Mouse (Mus musculus): ENCODE results near the gene Vmn1r112. TPM values are rescaled to one million over a fixed set of nuclear protein-coding genes. Genes with fewer than 3 reads are reported as not detected.
"Not testable (repeated sequence)": the region's sequence is repeated elsewhere in the genome, so short reads cannot be mapped to it uniquely, and the experiment has no call there.

Gene Vmn1r112
- polyA plus RNA-seq (2014; fragmentation: Nextera tagmentation; extraction: Ambion mirVana) = not detected in 2 replicates

GRCm38 (mm10) chr7:20770885-20771284 is at the start of gene Vmn1r112:
Gene Vmn1r112, plus strand, starts transcription at chr7:20771185.
- not testable (repeated sequence) for H3K9ac ChIP-seq (ENCODE audit: low read length); H3K36me3 ChIP-seq (ENCODE audit: control insufficient read depth, insufficient read depth, low read length); H3K9me3 ChIP-seq (replicated peaks; ENCODE audit: control insufficient read depth, low read length); H3K4me3 ChIP-seq (ENCODE audit: low read depth, low read length); H3K27ac ChIP-seq (ENCODE audit: low read depth, low read length); DNase-seq (ENCODE audit: low spot score); ATAC-seq; H3K27me3 ChIP-seq (replicated peaks; ENCODE audit: control insufficient read depth, insufficient read depth, low read length); H3K4me2 ChIP-seq (ENCODE audit: low read length); H3K4me1 ChIP-seq (ENCODE audit: control insufficient read depth, insufficient read depth, low read length)
- WGBS = no CpG with 5 or more reads among the region's 3 CpGs

GRCm38 (mm10) chr7:20730524-20730923 is 40.5 kb upstream of the Vmn1r112 start, which contains the start of gene Gm10668:
Gene Gm10668, minus strand, starts transcription at chr7:20730624.
- H3K9ac ChIP-seq (ENCODE audit: low read length); H3K27me3 ChIP-seq (replicated peaks; ENCODE audit: control insufficient read depth, insufficient read depth, low read length); H3K27ac ChIP-seq (ENCODE audit: low read depth, low read length); ATAC-seq; H3K9me3 ChIP-seq (replicated peaks; ENCODE audit: control insufficient read depth, low read length); H3K4me2 ChIP-seq (ENCODE audit: low read length); DNase-seq (ENCODE audit: low spot score); H3K36me3 ChIP-seq (ENCODE audit: control insufficient read depth, insufficient read depth, low read length); H3K4me1 ChIP-seq (ENCODE audit: control insufficient read depth, insufficient read depth, low read length); H3K4me3 ChIP-seq (ENCODE audit: low read depth, low read length): not testable (repeated sequence)
- no CpG with 5 or more reads among the region's 1 CpGs for WGBS

- H3K9ac ChIP-seq (ENCODE audit: low read length); ATAC-seq; H3K36me3 ChIP-seq (ENCODE audit: control insufficient read depth, insufficient read depth, low read length); H3K4me2 ChIP-seq (ENCODE audit: low read length); H3K4me3 ChIP-seq (ENCODE audit: low read depth, low read length); H3K27me3 ChIP-seq (replicated peaks; ENCODE audit: control insufficient read depth, insufficient read depth, low read length); H3K4me1 ChIP-seq (ENCODE audit: control insufficient read depth, insufficient read depth, low read length); H3K27ac ChIP-seq (ENCODE audit: low read depth, low read length); H3K9me3 ChIP-seq (replicated peaks; ENCODE audit: control insufficient read depth, low read length); DNase-seq (ENCODE audit: low spot score): not testable (repeated sequence)
- WGBS = 64% methylated on average over 2 of the region's 2 CpGs
Observed at GRCm38 (mm10) chr7:20786985-20787384, 16.0 kb downstream of the Vmn1r112 start, which contains the start of gene Vmn1r113. Gene Vmn1r113, plus strand, starts transcription at chr7:20787285.

GRCm38 (mm10) chr7:20812086-20812485 is 41.1 kb downstream of the Vmn1r112 start, which contains the start of gene Vmn1r114:
Gene Vmn1r114, minus strand, starts transcription at chr7:20812186.
- H3K27ac ChIP-seq (ENCODE audit: low read depth, low read length); ATAC-seq; H3K9me3 ChIP-seq (replicated peaks; ENCODE audit: control insufficient read depth, low read length); H3K4me3 ChIP-seq (ENCODE audit: low read depth, low read length); DNase-seq (ENCODE audit: low spot score); H3K27me3 ChIP-seq (replicated peaks; ENCODE audit: control insufficient read depth, insufficient read depth, low read length); H3K36me3 ChIP-seq (ENCODE audit: control insufficient read depth, insufficient read depth, low read length); H3K9ac ChIP-seq (ENCODE audit: low read length); H3K4me1 ChIP-seq (ENCODE audit: control insufficient read depth, insufficient read depth, low read length); H3K4me2 ChIP-seq (ENCODE audit: low read length): not testable (repeated sequence)
- no CpG with 5 or more reads among the region's 5 CpGs for WGBS

Other genes starting within 250 kb of the Vmn1r112 start
- gene Vmn1r104, start 237.3 kb upstream of the Vmn1r112 start, polyA plus RNA-seq (2014; fragmentation: Nextera tagmentation; extraction: Ambion mirVana) = not detected in 2 replicates
- gene Gm5726, start 225.4 kb upstream of the Vmn1r112 start, polyA plus RNA-seq (2014; fragmentation: Nextera tagmentation; extraction: Ambion mirVana) = not detected in 2 replicates
- gene Gm4141, start 194.9 kb upstream of the Vmn1r112 start, polyA plus RNA-seq (2014; fragmentation: Nextera tagmentation; extraction: Ambion mirVana) = not detected in 2 replicates
- not detected in 2 replicates for gene Gm4513, start 172.2 kb upstream of the Vmn1r112 start, polyA plus RNA-seq (2014; fragmentation: Nextera tagmentation; extraction: Ambion mirVana)
- gene Vmn1r107, start 102.3 kb upstream of the Vmn1r112 start, polyA plus RNA-seq (2014; fragmentation: Nextera tagmentation; extraction: Ambion mirVana) = not detected in 2 replicates
- not detected in 2 replicates for gene Vmn1r111, start 68.0 kb upstream of the Vmn1r112 start, polyA plus RNA-seq (2014; fragmentation: Nextera tagmentation; extraction: Ambion mirVana)
- not detected in 2 replicates for gene Gm10668, start 40.6 kb upstream of the Vmn1r112 start, polyA plus RNA-seq (2014; fragmentation: Nextera tagmentation; extraction: Ambion mirVana)
- not detected in 2 replicates for gene Vmn1r113, start 16.1 kb downstream of the Vmn1r112 start, polyA plus RNA-seq (2014; fragmentation: Nextera tagmentation; extraction: Ambion mirVana)
- gene Vmn1r114, start 41.0 kb downstream of the Vmn1r112 start, polyA plus RNA-seq (2014; fragmentation: Nextera tagmentation; extraction: Ambion mirVana) = not detected in 2 replicates
- not detected in 2 replicates for gene Vmn1r115, start 73.8 kb downstream of the Vmn1r112 start, polyA plus RNA-seq (2014; fragmentation: Nextera tagmentation; extraction: Ambion mirVana)
- not detected in 2 replicates for gene Vmn1r116, start 101.1 kb downstream of the Vmn1r112 start, polyA plus RNA-seq (2014; fragmentation: Nextera tagmentation; extraction: Ambion mirVana)
- not detected in 2 replicates for gene Vmn1r117, start 112.9 kb downstream of the Vmn1r112 start, polyA plus RNA-seq (2014; fragmentation: Nextera tagmentation; extraction: Ambion mirVana)
- gene Vmn1r118, start 141.2 kb downstream of the Vmn1r112 start, polyA plus RNA-seq (2014; fragmentation: Nextera tagmentation; extraction: Ambion mirVana) = not detected in 2 replicates
- gene Vmn1r119, start 241.3 kb downstream of the Vmn1r112 start, polyA plus RNA-seq (2014; fragmentation: Nextera tagmentation; extraction: Ambion mirVana) = not detected in 2 replicates

Measured in forebrain, embryonic 14.5 days (tissue).